Mouse (Mus musculus) neural tube, embryonic 14.5 days (tissue): Measurements from ENCODE around the gene Usp24. TPM values are rescaled to one million over a fixed set of nuclear protein-coding genes. Genes with fewer than 3 reads are reported as not detected.

ENCODE experiments used
- ATAC-seq: fragments of 200-750 bp; cut with Nextera tagmentation; 2 replicates; pipeline ENCODE4 v1.8.0; 2017; ENCODE audit warnings: low read depth, mild to moderate bottlenecking, moderate TSS enrichment, moderate library complexity
- H3K27ac ChIP-seq: fragments of 300-500 bp; sonication (generic); 2 replicates; pipeline ENCODE4 v1.5.1; 2014; ENCODE audit warnings: low read depth, mild to moderate bottlenecking, control low read depth, low read length, moderate library complexity, mixed read lengths
- H3K27me3 ChIP-seq: fragments of 300-500 bp; sonication (generic); 2 replicates; pipeline ENCODE4 v1.6.1; 2014; ENCODE audit warnings: low read length; ENCODE audit not compliant: control insufficient read depth, insufficient read depth
- H3K36me3 ChIP-seq: fragments of 300-500 bp; sonication (generic); 2 replicates; pipeline ENCODE4 v1.6.1; 2014; ENCODE audit warnings: low read length, mixed read lengths; ENCODE audit not compliant: control insufficient read depth, insufficient read depth
- H3K4me1 ChIP-seq: fragments of 300-500 bp; sonication (generic); 2 replicates; pipeline ENCODE4 v1.6.1; 2014; ENCODE audit warnings: low read length; ENCODE audit not compliant: control insufficient read depth, insufficient read depth
- H3K4me2 ChIP-seq: fragments of 300-500 bp; sonication (generic); 2 replicates; pipeline ENCODE4 v1.6.1; 2014; ENCODE audit warnings: mild to moderate bottlenecking, low read depth, low read length, control low read depth
- H3K4me3 ChIP-seq: fragments of 300-500 bp; sonication (generic); 2 replicates; pipeline ENCODE4 v1.5.1; 2014; ENCODE audit warnings: low read depth, low read length, control low read depth, mixed read lengths
- H3K9ac ChIP-seq: fragments of 300-500 bp; sonication (generic); replicated peaks from 2 replicates; pipeline ENCODE4 v1.6.1; 2014; ENCODE audit warnings: low read depth, mild to moderate bottlenecking, control low read depth, low read length, mixed read lengths
- H3K9me3 ChIP-seq: fragments of 300-500 bp; sonication (generic); 2 replicates; pipeline ENCODE4 v1.6.1; 2016; ENCODE audit warnings: low read length; ENCODE audit not compliant: control insufficient read depth
- WGBS: fragments of 180-500 bp; shearing (Covaris S2); extraction: QIAGEN DNeasy Blood & Tissue Kit; methylation state at CpG from one replicate; pipeline ENCODE4 v1.1.7; 2014; 5-methylcytosine and 5-hydroxymethylcytosine counted together
- polyA plus RNA-seq: library from polyadenylated mRNA; unstranded; fragments of >200 nt; fragmentation: Nextera tagmentation; extraction: Ambion mirVana; gene quantifications from 2 replicates; pipeline ENCODE4 v1.2.1, GENCODE M21; 2014

Gene Usp24
- polyA plus RNA-seq, 1 experiment from 2014 or later: 14.4 TPM

GRCm38 (mm10) chr4:106293378-106294090 lies 22.5 kb upstream of the Usp24 start:
- H3K9me3 ChIP-seq: no peaks in the 10 kb centered on the region
- 89% methylated on average over 6 of the region's 6 CpGs for WGBS
- H3K4me3 ChIP-seq: no peak overlapping the region
- no peaks in the 10 kb centered on the region for H3K27me3 ChIP-seq
- H3K4me2 ChIP-seq: no peak overlapping the region
- ATAC-seq: no peak
- no peak overlapping the region for H3K27ac ChIP-seq
- no peaks in the 10 kb centered on the region for H3K4me1 ChIP-seq
- H3K36me3 ChIP-seq: no peaks in the 10 kb centered on the region
- H3K9ac ChIP-seq: no peak overlapping the region

GRCm38 (mm10) chr4:106295696-106296095 lies 20.3 kb upstream of the Usp24 start:
- H3K27ac ChIP-seq: no peak overlapping the region
- H3K9ac ChIP-seq: no peak overlapping the region
- no peaks in the 10 kb centered on the region for H3K27me3 ChIP-seq
- no peaks in the 10 kb centered on the region for H3K36me3 ChIP-seq
- ATAC-seq: no peak
- H3K4me3 ChIP-seq: no peak overlapping the region
- no peaks in the 10 kb centered on the region for H3K4me1 ChIP-seq
- no peaks in the 10 kb centered on the region for H3K9me3 ChIP-seq
- no peak overlapping the region for H3K4me2 ChIP-seq
- 64% methylated on average over 4 of the region's 4 CpGs for WGBS

DNA sequence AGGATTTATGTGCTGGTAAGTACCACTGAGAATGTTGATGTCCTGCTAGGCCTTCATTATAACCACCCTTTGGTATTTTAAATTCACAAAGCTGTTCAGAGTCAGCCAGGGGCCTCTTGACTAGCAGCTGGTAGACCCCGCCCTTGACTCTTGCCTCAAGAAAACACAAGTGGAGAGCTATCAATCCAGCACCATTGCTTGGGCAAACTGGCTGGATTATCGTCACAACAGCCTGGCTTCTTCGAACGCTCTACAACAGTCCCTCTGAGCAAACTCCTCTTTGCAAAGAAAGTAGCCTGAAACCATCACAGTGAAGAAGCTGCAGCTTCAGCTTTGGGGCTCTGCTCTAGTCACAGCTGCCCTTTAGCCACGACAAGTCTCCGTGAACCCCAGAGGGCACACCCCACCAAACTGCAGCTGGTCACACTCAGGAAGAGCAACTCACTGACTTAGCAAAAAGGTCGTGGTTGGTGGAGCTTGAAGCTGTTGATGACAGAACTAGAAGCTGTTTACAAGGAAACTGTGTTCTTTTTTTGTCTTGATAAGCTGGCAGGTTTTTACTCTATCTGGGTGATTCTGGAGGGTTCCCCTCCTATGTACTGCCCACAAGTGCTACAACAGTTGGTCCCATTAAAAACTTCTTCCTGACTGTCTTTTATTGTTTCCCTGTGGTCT lies 19.5 kb upstream of the Usp24 start:
- H3K4me1 ChIP-seq: no peaks in the 10 kb centered on the region
- ATAC-seq: no peak
- 85% methylated on average over 7 of the region's 7 CpGs for WGBS

GRCm38 (mm10) chr4:106301346-106301745 lies 14.7 kb upstream of the Usp24 start:
- no peak for ATAC-seq
- H3K4me1 ChIP-seq: no peaks in the 10 kb centered on the region
- WGBS: 83% methylated on average over 6 of the region's 6 CpGs

More for the DNA sequence above, 19.5 kb upstream of the Usp24 start:
- Histone ChIP-seq H3K9ac (no peak overlapping the region), H3K36me3 (no peaks in the 10 kb centered on the region), H3K27ac (no peak overlapping the region), H3K27me3 (no peaks in the 10 kb centered on the region), H3K9me3 (no peaks in the 10 kb centered on the region), H3K4me3 (no peak overlapping the region), H3K4me2 (no peak overlapping the region)

GRCm38 (mm10) chr4:106308090-106308489 lies 7.9 kb upstream of the Usp24 start:
- WGBS: 98% methylated on average over 3 of the region's 3 CpGs
- no peak for ATAC-seq

More at GRCm38 (mm10) chr4:106301346-106301745, 14.7 kb upstream of the Usp24 start:
- Histone ChIP-seq H3K4me3 (no peak overlapping the region), H3K4me2 (no peak overlapping the region), H3K9ac (no peak overlapping the region), H3K27ac (no peak overlapping the region), H3K27me3 (no peaks in the 10 kb centered on the region), H3K36me3 (no peaks in the 10 kb centered on the region), H3K9me3 (no peaks in the 10 kb centered on the region)

DNA sequence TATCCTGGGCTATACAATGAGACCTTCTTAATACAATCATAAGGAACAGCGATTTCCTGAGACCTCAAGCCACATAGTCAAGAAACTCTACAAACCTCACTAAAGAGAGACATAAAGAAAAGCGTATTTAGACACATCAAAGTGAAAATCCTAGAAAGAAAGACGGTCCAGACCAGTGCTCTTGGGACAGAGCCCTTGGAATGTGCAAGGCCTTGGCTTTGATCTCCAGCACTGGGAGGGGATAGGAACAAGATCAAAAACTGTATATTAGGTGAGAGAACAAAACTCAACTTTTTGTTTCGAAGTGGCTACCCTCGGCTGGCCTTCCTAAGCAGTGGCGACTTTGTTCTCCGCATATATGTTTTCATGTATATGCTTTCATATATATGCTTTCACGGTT lies 3.4 kb upstream of the Usp24 start:
- peaks cover 5% of the 10 kb centered on the region for H3K4me1 ChIP-seq
- 81% methylated on average over 8 of the region's 8 CpGs for WGBS
- ATAC-seq: no peak

More at GRCm38 (mm10) chr4:106308090-106308489, 7.9 kb upstream of the Usp24 start:
- no peak overlapping the region for H3K4me2 ChIP-seq
- H3K36me3 ChIP-seq: no peaks in the 10 kb centered on the region
- no peak overlapping the region for H3K27ac ChIP-seq
- no peaks in the 10 kb centered on the region for H3K27me3 ChIP-seq
- H3K9me3 ChIP-seq: no peaks in the 10 kb centered on the region
- no peak overlapping the region for H3K9ac ChIP-seq
- no peak overlapping the region for H3K4me3 ChIP-seq
- H3K4me1 ChIP-seq: no peaks in the 10 kb centered on the region

DNA sequence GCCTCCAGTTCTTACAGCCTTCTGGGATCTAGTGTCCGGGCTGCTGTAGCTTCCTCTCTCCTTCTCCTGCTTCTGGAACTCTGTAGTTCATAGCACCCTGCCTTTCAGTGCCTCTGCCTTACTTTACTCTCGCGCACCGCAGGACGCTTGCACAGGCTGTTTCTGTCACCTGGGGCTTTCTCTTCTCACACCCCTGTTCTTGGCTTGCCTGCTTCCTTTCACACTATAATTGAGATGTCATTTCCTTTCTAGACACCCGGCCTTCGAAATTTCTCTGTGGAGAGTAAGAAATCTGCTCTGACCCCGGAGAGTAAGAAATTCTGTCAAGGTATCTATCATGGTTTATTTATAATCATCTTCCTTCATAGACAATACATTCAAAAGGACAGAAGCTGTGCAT lies 2.9 kb upstream of the Usp24 start:
- Histone ChIP-seq H3K4me1 (peaks cover 10% of the 10 kb centered on the region), H3K27me3 (no peaks in the 10 kb centered on the region), H3K4me2 (no peak overlapping the region), H3K27ac (no peak overlapping the region), H3K4me3 (no peak overlapping the region), H3K9ac (no peak overlapping the region), H3K9me3 (no peaks in the 10 kb centered on the region), H3K36me3 (no peaks in the 10 kb centered on the region)
- 87% methylated on average over 8 of the region's 8 CpGs for WGBS
- ATAC-seq: no peak

More for the DNA sequence above, 3.4 kb upstream of the Usp24 start:
- no peaks in the 10 kb centered on the region for H3K9me3 ChIP-seq
- no peaks in the 10 kb centered on the region for H3K36me3 ChIP-seq
- no peak overlapping the region for H3K4me2 ChIP-seq
- H3K27me3 ChIP-seq: no peaks in the 10 kb centered on the region
- H3K27ac ChIP-seq: no peak overlapping the region
- H3K9ac ChIP-seq: no peak overlapping the region
- H3K4me3 ChIP-seq: no peak overlapping the region

- ATAC-seq: no peak
- Histone ChIP-seq H3K4me2 (no peak overlapping the region), H3K27ac (no peak overlapping the region), H3K9ac (no peak overlapping the region), H3K27me3 (no peaks in the 10 kb centered on the region), H3K4me3 (no peak overlapping the region), H3K9me3 (no peaks in the 10 kb centered on the region), H3K4me1 (peaks cover 17% of the 10 kb centered on the region), H3K36me3 (no peaks in the 10 kb centered on the region)
- 70% methylated on average over 4 of the region's 4 CpGs for WGBS
Observed at GRCm38 (mm10) chr4:106313874-106314273, 2.1 kb upstream of the Usp24 start.

- H3K9ac ChIP-seq: no peak overlapping the region
- no peaks in the 10 kb centered on the region for H3K36me3 ChIP-seq
- H3K27ac ChIP-seq: no peak overlapping the region
- H3K4me2 ChIP-seq: no peak overlapping the region
- peaks cover 20% of the 10 kb centered on the region for H3K4me1 ChIP-seq
- no peak overlapping the region for H3K4me3 ChIP-seq
- ATAC-seq: no peak
- no peaks in the 10 kb centered on the region for H3K27me3 ChIP-seq
- H3K9me3 ChIP-seq: no peaks in the 10 kb centered on the region
Observed at GRCm38 (mm10) chr4:106314291-106314690, 1.7 kb upstream of the Usp24 start.
